Mouse (Mus musculus) cerebellum, adult 9-10 months (tissue): ENCODE measurements at regions not wholly inside any gene's neighbourhood (a gene's known extent, or its start where the extent isn't known, plus 50 kb on each side); places are given as distances from the start of the nearest gene placed in this dataset.

Experiments
- DNase-seq: peaks from one replicate; pipeline ENCODE4 v3.0.0; 2022

- no peak for DNase-seq
These were observed 461.9 kb downstream of the Rpl10l start for GRCm38 (mm10) chr12:65822285-65822684.

DNA sequence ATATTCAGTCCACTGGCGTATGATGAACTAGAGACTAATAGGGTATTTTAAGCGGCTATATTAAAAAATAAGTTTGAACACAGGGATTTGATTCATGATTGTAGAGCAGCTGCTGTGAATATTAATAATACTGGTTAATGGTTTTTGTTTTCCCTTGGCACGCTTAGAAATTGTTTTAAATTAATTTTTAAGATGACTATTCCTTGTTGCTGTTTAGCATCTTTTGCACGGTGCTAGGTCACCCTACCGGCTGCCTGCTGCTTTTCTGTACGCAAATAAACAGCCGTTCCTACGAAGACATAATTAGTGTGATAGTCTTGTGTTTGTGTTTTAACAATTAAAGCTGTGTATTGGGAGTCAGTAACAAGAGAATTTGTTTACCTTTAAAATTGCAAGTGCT lies 485.1 kb downstream of the Rpl10l start:
- no peak for DNase-seq

- peak; percentile 2 for DNase-seq
These were observed 512.7 kb downstream of the Rpl10l start for GRCm38 (mm10) chr12:65771531-65771930.
